Mouse (Mus musculus) megakaryocyte, embryonic 14.5 days (primary cell): ENCODE results near the gene Ubqln1.

ENCODE experiments used
- FLI1 ChIP-seq: IDR thresholded peaks from 2 replicates; pipeline ENCODE4 v1.6.1; 2012; ENCODE audit warnings: low read length, inconsistent platforms, mixed read lengths
- GATA1 ChIP-seq: IDR thresholded peaks from 3 replicates; pipeline ENCODE4 v1.6.1; 2012; ENCODE audit warnings: mixed read lengths, low read length, inconsistent platforms, borderline replicate concordance

GRCm38 (mm10) chr13:58187751-58188150 is 27.7 kb downstream of the Ubqln1 start:
- no peak for TF ChIP-seq FLI1
- no peak for TF ChIP-seq GATA1
